Mouse (Mus musculus) stomach, embryonic 14.5 days (tissue): ENCODE measurements around the gene Pkp3. TPM values are rescaled to one million over a fixed set of nuclear protein-coding genes. Genes with fewer than 3 reads are reported as not detected.
"Not testable (repeated sequence)": the region's sequence is repeated elsewhere in the genome, so short reads cannot be mapped to it uniquely, and the experiment has no call there.

Experiments
- ATAC-seq: fragments of 200-750 bp; cut with Nextera tagmentation; 2 replicates; pipeline ENCODE4 v1.8.0; 2017; ENCODE audit warnings: low read depth, moderate TSS enrichment; ENCODE audit not compliant: insufficient number of reproducible peaks, insufficient read depth, low FRiP score
- H3K27ac ChIP-seq: fragments of 300-500 bp; sonication (generic); 2 replicates; pipeline ENCODE4 v1.5.1; 2014; ENCODE audit warnings: mild to moderate bottlenecking, low read length, moderate library complexity, mixed read lengths
- H3K27me3 ChIP-seq: fragments of 300-500 bp; sonication (generic); 2 replicates; pipeline ENCODE4 v1.6.1; 2014; ENCODE audit warnings: low read length, control low read depth, mixed read lengths; ENCODE audit not compliant: control insufficient read depth, insufficient read depth
- H3K36me3 ChIP-seq: fragments of 300-500 bp; sonication (generic); 2 replicates; pipeline ENCODE4 v1.6.1; 2014; ENCODE audit warnings: mild to moderate bottlenecking, control low read depth, low read length, moderate library complexity, mixed read lengths; ENCODE audit not compliant: control insufficient read depth, insufficient read depth
- H3K4me1 ChIP-seq: fragments of 300-500 bp; sonication (generic); 2 replicates; pipeline ENCODE4 v1.6.1; 2014; ENCODE audit warnings: low read length, control low read depth, mixed read lengths; ENCODE audit not compliant: control insufficient read depth, insufficient read depth
- H3K4me2 ChIP-seq: fragments of 300-500 bp; sonication (generic); replicated peaks from 2 replicates; pipeline ENCODE4 v1.6.1; 2014; ENCODE audit warnings: low read depth, low read length, control low read depth
- H3K4me3 ChIP-seq: fragments of 300-500 bp; sonication (generic); 2 replicates; pipeline ENCODE4 v1.5.1; 2014; ENCODE audit warnings: low read depth, low read length, control low read depth
- H3K9ac ChIP-seq: fragments of 300-500 bp; sonication (generic); replicated peaks from 2 replicates; pipeline ENCODE4 v1.6.1; 2014; ENCODE audit warnings: low read depth, mild to moderate bottlenecking, control low read depth, low read length, moderate library complexity, mixed read lengths
- H3K9me3 ChIP-seq: fragments of 300-500 bp; sonication (generic); 2 replicates; pipeline ENCODE4 v1.6.1; 2016; ENCODE audit warnings: low read depth, low read length, control low read depth; ENCODE audit not compliant: control insufficient read depth
- WGBS: fragments of 180-500 bp; shearing (Covaris S2); extraction: QIAGEN DNeasy Blood & Tissue Kit; methylation state at CpG from one replicate; pipeline ENCODE4 v1.1.7; 2014; 5-methylcytosine and 5-hydroxymethylcytosine counted together
- polyA plus RNA-seq: library from polyadenylated mRNA; unstranded; fragments of >200 nt; fragmentation: Nextera tagmentation; extraction: Ambion mirVana; gene quantifications from 2 replicates; pipeline ENCODE4 v1.2.1, GENCODE M21; 2014

Gene Pkp3
- polyA plus RNA-seq, result 20.2 and 21.1 TPM in 2 replicates

DNA sequence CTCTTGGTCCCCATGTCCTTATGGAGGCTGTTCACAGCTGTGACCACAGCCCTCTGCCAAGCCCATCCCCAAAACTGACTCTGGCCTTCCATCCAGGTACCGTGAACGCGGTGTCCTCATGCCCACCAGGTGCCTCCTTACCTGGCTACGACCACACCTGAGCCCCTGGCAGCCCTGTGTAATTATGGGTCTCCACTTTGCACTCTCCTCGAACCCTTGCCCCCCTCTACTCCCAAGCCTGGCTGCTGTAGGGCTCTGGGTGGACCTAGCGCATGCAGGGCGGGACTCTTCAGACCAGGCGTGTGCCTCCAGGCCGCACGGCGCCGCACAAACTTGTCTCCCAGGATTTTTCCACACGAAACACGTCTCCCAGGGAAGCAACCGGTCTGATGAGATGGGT, at the start of gene Pkp3:
Gene Pkp3 (plus strand): TSS at position 378 of the 400 bp plus-strand sequence.
- Histone ChIP-seq H3K27ac (0 out of 2 replicates have a peak within 1 kb of the TSS, but pooled peaks have one; percentile 27), H3K9me3 (no peaks in the 10 kb centered on the region), H3K4me2 (no peak within 1 kb of the TSS), H3K4me1 (no peaks in the 10 kb centered on the region), H3K27me3 (no peaks in the 10 kb centered on the region), H3K36me3 (no peaks in the 10 kb centered on the region), H3K4me3 (no peak within 1 kb of the TSS), H3K9ac (no peak within 1 kb of the TSS)
- 89% methylated on average over 15 of the region's 15 CpGs for WGBS
- no peak for ATAC-seq

DNA sequence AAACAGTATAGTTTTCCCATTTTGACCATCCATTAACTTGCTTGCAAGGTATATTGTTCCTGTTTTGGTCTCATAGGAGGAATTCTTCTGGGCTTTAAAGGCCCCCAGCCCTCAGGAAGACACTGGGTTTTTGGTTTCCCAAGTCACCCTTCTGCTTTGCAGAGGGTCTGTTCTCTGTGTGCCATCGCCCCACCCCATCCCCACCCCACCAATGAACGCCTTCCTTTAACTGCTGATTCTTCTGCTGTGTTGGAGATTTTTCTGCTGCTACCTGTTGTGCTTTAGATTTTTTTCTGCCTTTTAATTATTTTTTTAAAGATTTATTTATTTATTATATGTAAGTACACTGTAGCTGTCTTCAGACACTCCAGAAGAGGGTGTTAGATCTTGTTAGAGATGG, 49.2 kb upstream of the Pkp3 start, which contains the start of gene Gm17387:
Gene Gm17387 (plus strand): TSS at position 301 of the 400 bp plus-strand sequence.
- Histone ChIP-seq H3K4me2 (no peak within 1 kb of the TSS), H3K36me3 (no peaks in the 10 kb centered on the region), H3K27me3 (no peaks in the 10 kb centered on the region), H3K9ac (no peak within 1 kb of the TSS), H3K4me1 (0 out of 2 replicates have a peak, but pooled peaks cover 9% of the 10 kb centered on the region), H3K4me3 (no peak within 1 kb of the TSS), H3K9me3 (no peaks in the 10 kb centered on the region), H3K27ac (no peak within 1 kb of the TSS)
- 92% methylated on average over 2 of the region's 2 CpGs for whole genome bisulfite sequencing
- no peak for ATAC-seq

DNA sequence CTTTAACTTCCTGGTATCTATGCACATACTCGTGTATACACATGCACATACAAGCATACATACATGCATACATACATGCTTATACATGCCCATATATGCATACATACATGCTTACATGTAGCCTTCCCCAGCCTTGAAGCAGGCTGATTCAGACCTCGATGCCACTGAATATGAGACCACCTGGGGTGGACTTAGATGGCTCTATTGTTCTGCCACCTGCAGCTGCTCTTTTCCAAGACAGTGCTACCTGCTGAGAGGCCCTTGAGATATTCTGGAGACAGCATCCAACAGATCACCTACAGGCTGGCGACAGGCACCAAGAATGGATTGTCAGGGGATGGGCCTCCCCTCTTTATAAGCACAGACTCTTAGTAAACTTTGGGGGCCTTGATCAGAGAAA, 47.6 kb upstream of the Pkp3 start:
- ATAC-seq, result no peak
- no peak overlapping the region for H3K4me2 ChIP-seq
- 0 out of 2 replicates have a peak, but pooled peaks cover 9% of the 10 kb centered on the region for H3K4me1 ChIP-seq
- no peak overlapping the region for H3K27ac ChIP-seq
- H3K9me3 ChIP-seq, result no peaks in the 10 kb centered on the region
- H3K27me3 ChIP-seq, result no peaks in the 10 kb centered on the region
- H3K36me3 ChIP-seq, result no peaks in the 10 kb centered on the region
- H3K9ac ChIP-seq, result no peak overlapping the region
- WGBS, result 66% methylated on average over 3 of the region's 3 CpGs
- no peak overlapping the region for H3K4me3 ChIP-seq

DNA sequence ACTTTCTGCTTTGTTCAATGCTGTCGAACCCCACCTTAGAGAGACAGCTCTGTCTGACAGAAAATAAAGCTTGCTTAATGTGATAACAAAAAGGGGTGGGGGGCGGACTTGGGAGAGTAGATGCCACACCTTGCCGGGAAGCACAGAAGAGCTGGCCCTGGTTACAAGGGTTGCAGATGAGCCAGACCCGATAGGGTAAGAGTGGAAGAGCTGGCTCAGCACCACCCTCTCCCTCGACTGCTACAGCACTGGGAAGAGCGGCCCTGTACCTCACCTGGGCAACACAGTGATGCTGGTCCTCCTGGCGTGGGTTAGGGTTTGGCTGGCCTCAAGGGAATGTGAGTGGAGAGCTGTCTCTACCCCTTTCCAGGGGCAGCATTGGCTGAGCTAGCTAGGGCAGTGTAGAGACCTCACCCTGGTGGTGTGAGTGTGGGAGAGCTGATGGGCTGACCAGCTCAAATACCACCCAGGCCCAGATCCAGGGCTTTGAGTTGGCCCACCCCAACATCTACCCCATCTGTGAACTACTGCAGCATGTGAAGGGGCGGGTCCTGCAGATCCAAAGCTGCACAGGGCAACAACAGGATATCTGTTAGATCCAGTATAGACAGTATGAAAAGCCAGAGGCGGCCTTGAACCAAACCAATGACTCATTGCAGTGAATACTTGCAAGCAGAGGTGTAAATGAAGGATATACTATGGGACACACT, 45.4 kb upstream of the Pkp3 start:
- no peaks in the 10 kb centered on the region for H3K36me3 ChIP-seq
- ATAC-seq, result 0 out of 2 replicates have a peak, but pooled peaks have one; percentile 23
- 67% methylated on average over 9 of the region's 9 CpGs for WGBS
- H3K9me3 ChIP-seq, result no peaks in the 10 kb centered on the region
- no peaks in the 10 kb centered on the region for H3K27me3 ChIP-seq
- no peak overlapping the region for H3K4me2 ChIP-seq
- H3K4me3 ChIP-seq, result no peak overlapping the region
- H3K4me1 ChIP-seq, result peaks cover under 1% of the 10 kb centered on the region; the same call in 1 of the 2 replicates
- H3K27ac ChIP-seq, result no peak overlapping the region
- no peak overlapping the region for H3K9ac ChIP-seq

DNA sequence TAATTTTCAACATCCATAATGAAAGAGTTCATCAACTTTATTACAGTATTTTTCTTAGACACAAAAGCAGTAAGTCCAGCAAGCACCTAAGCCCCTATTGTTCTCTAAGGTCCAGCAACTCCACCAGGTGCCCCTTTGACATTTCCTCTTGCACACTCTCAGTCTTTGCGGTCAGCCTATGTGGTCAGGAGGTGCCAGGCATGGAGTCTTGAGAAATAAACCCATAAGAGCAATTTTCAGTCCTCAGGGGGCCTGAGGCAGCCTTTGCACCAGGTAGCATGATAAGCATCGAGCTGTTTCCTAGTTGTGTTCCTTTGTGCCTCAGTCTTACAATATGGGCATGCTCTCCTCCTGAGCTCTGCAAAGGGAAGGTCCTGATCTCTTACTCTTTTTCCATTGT, 41.4 kb upstream of the Pkp3 start:
- H3K36me3 ChIP-seq, H3K27me3 ChIP-seq, ATAC-seq, H3K9me3 ChIP-seq, H3K9ac ChIP-seq, H3K4me1 ChIP-seq, H3K4me3 ChIP-seq, H3K27ac ChIP-seq, H3K4me2 ChIP-seq: not testable (repeated sequence)
- 83% methylated on average over 1 of the region's 2 CpGs for WGBS

DNA sequence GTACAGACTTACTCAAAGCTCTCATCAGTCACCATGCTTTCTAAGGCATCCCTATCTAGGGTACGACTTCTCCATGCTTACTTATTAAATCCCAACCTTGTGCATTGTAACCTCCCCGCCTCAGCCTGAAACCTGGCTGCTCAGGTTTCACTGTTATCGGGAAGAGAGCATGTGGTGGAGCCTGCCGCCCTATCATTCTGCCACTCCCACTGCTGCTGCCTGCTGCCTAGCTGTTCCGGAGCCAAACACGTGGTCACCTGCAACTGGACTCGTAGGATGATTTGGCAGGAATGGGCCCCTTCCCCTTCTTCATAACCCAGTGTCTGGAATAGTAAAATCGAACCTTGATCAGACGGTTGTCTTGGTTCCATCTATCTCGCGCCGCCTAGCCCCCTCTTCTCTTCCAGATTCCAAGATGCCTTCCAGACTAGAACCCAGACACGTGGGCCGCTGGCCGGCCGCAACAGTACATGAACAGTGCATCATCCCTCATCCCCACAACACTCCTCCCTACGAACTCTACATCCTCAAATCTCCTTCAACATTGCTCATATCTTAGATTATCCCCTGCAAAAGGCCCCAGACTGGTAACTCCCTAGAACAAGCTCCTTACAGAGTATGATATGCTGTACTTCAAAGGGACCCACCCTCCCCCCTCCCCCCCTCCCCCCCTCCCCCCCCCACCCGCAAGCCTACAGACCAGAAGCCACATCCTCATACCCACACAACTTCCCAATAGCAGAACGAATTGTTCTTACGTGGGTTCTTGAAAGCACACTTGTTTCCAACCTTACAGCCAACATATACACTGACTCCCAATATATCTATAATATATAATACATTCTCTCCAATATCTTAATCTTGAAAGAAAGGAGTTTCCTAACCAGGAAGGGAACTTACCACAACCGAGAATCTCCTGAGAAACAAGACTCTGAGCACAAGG, 39.7 kb upstream of the Pkp3 start:
- H3K4me2 ChIP-seq, result no peak overlapping the region
- H3K4me3 ChIP-seq, result no peak overlapping the region
- H3K27me3 ChIP-seq, result no peaks in the 10 kb centered on the region
- H3K4me1 ChIP-seq, result peaks cover 19% of the 10 kb centered on the region
- no peak for ATAC-seq
- H3K9ac ChIP-seq, result no peak overlapping the region
- 63% methylated on average over 20 of the region's 21 CpGs for WGBS
- no peaks in the 10 kb centered on the region for H3K9me3 ChIP-seq
- no peaks in the 10 kb centered on the region for H3K36me3 ChIP-seq
- peak overlapping the region; percentile 61; the same call in 1 of the 2 replicates for H3K27ac ChIP-seq

DNA sequence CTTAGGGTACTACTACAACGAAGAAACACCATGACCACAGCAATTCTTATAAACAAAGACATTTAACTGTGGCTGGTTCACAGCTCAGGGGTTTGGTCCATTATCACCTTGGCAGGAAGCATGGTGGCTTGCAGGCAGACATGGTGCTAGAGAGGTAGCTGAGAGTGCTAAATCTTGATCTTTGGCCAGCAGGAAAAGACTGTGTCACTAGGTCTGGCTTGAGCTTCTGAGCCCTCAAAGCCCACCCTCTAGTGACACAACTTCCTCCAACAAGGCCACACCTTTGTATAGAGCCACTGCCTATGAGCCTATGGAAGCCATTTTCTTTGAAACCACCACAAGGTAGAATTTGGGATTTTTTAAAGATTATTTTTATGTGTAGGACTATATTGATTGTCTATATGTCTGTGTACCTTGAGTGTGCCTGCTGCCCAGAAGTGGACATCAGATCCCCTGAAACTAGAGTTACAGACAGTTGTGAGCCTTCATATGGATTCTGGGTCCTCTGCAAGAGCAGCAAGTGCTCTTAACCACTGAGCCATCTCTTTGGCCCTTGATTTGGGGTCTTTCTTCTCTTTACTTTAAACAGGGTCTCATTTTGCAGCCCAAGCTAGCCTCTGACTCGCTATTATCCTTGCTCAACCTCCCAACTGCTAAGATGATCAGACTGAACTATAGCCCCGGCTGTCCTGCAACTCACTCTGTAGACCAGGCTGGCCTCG, 38.5 kb upstream of the Pkp3 start:
- 95% methylated on average over 4 of the region's 4 CpGs for WGBS
- peaks cover 22% of the 10 kb centered on the region for H3K4me1 ChIP-seq
- H3K27me3 ChIP-seq, result no peaks in the 10 kb centered on the region
- no peak overlapping the region for H3K4me2 ChIP-seq
- H3K9me3 ChIP-seq, result no peaks in the 10 kb centered on the region
- H3K4me3 ChIP-seq, result no peak overlapping the region
- no peak overlapping the region for H3K9ac ChIP-seq
- H3K27ac ChIP-seq, result no peak overlapping the region
- H3K36me3 ChIP-seq, result no peaks in the 10 kb centered on the region
- ATAC-seq, result no peak
